Mouse (Mus musculus): ENCODE measurements around the gene Zfand2a.

The Zfand2a gene

DNA sequence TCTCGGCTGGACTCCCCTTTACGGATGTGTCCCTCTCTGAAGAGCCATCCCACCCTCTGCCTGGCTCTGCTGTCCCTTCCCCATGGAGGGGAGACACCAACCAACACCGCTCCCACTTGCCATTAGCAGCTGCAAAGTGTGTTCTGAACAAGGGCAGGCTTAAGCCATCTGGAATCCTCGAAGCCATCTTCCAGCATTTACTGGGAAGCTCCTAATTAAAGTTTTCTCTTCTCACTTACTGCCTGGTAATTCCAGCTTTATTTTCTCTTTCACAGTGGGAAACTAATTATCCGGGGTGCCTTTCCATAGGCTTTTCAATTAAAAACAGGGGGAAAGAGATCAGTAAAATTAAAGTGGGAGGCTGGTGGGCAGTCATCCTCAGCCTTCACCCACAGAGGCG lies 52.0 kb downstream of the Zfand2a start:
- DNase-seq (ENCODE audit: low read depth, low spot score): no peak

DNA sequence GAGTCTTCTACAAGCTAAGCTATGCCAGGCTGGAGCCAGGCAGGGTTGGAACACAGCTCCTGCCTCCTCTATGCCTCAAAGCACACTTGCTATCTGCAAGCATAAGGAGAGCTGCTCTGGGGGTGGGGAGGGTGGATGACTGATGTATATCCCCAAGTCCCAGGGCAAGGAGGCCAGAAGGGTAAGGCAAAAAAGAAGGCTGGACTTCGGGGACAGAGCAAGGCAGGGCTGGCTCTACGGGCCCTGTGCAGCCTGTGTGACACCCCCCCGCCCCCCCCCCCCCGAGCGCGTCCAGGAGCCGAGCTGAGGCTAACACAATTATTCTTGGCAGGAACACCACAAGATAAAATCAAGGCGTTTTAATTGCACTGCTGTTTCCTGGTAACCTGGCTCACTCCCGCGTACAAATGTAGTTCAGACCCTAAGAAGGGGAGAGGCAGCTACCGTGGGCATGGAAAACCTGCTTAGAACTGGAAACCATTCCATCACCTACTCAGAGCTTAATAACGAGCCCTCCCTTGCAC lies 54.5 kb downstream of the Zfand2a start:
- DNase-seq (ENCODE audit: low read depth, low spot score): no peak

DNA sequence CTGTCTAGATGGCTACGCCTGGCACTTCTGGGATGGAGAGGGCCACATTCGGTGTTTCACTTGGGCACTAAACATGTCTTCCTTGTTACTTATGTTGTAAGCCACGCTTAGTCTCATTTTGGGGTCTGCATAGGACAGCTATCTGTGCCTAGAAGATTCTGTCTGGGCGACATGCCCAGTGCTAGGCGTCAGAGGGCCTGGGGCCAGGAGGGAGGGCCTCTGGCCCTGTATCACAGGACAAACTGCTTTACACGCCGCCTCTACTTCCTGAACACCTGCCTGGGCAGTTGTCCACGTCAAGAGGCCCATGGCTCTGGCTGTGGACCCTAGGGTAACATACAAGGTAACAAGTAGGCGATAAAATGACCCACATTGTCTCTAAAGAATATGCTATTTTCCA lies 56.4 kb downstream of the Zfand2a start:
- no peak for DNase-seq (ENCODE audit: low read depth, low spot score)

DNA sequence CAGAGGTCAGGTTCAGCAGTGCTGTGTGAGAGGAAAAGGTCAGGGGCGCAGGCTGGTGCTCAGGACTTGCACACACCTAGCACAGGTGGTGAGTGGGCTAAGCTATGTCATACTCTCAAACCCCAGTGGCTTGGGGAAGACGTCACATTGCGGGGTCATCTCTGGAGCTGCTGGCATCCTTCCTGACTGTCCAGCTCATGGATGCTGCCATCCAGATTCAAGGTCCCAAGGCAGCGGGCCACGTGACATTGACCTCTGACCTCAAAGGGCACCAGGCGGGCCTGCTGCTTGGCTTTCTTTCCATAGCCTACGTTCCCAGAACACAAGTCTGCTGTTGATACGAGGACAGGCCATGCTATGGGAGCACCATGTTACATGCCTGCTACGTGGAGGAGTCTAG lies 57.3 kb downstream of the Zfand2a start:
- DNase-seq (ENCODE audit: low read depth, low spot score): no peak

- no peak for DNase-seq (ENCODE audit: low read depth, low spot score)
These were observed 59.2 kb downstream of the Zfand2a start for GRCm38 (mm10) chr5:139425198-139425597.

DNA sequence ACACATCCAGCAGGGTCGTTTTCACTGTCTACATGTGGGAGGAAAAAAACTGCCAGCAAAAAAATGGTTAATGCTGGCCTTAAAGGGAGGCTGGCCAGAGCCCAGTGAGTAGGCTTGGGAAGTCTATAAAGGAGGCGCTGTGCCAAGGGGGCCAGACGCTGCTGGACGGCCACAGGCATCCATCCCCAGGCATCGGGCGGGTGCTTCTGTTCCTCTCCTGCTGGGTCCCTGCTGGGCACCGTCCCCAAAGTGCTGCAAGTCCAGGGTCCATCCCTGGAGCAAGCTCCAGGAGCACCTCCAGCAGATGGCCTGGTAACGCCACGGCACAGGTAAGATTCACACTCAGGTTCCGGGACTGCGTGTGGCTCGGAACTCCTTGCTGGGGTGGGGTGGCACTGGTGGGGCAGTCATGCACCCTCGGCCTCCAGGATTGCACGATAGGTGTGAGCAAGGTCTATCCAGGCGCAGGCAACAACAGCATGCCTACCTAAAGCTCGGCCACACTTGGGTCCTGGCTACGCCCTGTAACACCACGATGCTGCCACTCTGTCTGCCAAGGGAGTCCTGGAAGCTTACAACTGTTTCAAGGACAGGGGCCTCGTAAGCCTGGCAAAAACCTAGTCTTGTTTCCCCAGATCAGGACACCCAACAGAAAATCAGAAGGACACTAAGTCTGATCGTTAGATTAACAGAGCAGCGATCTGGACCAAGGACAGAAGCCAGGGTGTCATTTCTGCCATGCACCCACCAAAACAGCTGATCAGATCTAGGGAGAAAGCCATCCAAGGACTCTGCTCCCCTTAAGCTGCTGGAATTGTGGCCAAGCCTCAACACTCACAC lies 61.1 kb downstream of the Zfand2a start, which contains the start of gene Gper1:
Gper1 (plus strand) TSS at position 126 of the 840 bp plus-strand sequence.
- DNase-seq (ENCODE audit: low read depth, low spot score): no peak
